Mouse (Mus musculus) lung, adult 2 months (tissue): ENCODE results near the gene Apom.

Experiments
- CTCF ChIP-seq: fragments of 200-500 bp; IDR thresholded peaks from 2 replicates; pipeline ENCODE4 v1.5.1; 2011; ENCODE audit warnings: mild to moderate bottlenecking, low read length, control low read depth; ENCODE audit not compliant: insufficient read depth
- POLR2A ChIP-seq: fragments of 200-500 bp; IDR thresholded peaks from 2 replicates; pipeline ENCODE4 v1.6.1; 2011; ENCODE audit warnings: low read depth, mild to moderate bottlenecking, control low read depth, low read length, borderline replicate concordance; ENCODE audit errors: extremely low read depth

- TF ChIP-seq POLR2A (no peak), CTCF (no peak)
Measured at GRCm38 (mm10) chr17:35131500-35132173, at the start of gene Apom.
